Mouse (Mus musculus) embryo, embryonic 9.5 days (tissue): ENCODE data around the gene Bbs2.

Experiments
- DNase-seq: peaks from one replicate; pipeline ENCODE4 v3.0.0-alpha.2; 2017; ENCODE audit errors: extremely low spot score

Gene Bbs2

DNA sequence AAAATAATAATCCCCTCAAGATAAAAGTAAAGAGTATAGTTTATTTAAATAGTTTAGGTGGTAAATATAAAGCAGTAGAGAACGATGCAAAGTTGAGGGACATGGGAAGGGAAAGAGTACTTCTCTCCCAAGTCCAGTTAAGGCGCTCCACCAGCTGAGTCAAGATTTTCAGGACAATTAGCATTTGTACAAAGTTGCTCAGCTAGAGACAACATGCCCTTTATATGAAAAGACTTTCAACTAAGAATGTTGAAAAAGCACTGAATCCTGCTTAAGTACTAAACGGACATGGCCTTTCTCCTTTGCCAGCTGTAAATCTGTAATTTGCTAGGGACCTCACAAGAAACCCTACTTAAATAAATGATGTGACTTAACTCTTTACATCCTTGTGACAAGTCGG lies 268 bp upstream of the Bbs2 start:
- DNase-seq: no peak

DNA sequence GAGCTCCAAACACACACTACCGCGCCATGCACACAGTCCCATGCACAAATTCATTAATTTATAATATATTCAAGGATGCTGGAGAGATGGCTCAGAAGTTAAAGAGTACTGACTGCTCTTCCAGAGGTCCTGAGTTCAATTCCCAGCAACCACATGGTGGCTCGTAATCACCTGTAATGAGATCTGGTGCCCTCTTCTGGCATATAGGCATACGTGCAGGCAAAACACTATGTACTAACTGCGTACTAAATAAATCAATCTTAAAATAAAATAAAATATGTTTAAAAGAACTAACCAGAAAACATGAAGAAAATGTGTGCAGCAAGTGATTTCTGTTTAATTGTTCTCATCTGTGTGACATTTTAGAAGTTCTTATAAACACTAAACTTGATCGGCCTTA lies 4.4 kb downstream of the Bbs2 start:
- DNase-seq: no peak

DNA sequence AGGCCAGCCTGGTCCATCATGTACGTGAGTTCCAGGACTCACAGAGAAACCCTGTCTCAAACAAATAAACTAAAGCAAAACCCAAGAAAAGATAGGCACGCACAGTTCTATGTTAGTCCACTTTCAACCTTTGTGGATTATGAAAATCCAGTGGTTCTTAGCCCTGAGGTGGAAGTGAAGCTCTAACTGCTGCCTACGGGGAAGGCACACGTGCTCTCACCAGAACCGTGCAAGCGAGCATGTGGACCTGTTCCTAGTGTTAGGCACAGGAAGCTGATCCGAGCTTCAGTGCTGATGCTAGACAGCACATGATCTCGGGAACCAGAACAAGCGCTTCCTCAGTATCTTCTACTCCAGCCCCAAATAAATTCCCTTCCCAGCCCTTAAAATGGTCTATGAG lies 5.9 kb downstream of the Bbs2 start:
- DNase-seq: no peak

DNA sequence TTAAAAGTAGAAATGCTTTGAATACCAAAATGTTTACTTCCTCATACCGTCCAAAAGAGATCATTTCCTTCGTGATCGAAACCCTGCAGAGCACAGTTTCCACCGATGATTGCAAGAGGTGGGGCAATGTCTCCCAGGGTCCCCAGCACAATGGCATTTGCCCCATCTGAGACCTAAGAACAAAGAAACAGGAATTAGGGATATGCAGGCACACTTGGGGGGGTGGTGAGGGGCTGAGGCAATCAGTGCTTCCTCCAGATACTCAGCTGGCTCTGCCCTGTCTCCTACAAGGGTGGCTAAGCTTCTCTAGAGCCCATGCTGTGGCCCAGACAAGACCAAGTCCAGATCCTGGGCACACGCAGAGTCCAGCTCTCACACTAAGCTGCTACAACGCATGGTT lies 9.0 kb downstream of the Bbs2 start:
- no peak for DNase-seq

DNA sequence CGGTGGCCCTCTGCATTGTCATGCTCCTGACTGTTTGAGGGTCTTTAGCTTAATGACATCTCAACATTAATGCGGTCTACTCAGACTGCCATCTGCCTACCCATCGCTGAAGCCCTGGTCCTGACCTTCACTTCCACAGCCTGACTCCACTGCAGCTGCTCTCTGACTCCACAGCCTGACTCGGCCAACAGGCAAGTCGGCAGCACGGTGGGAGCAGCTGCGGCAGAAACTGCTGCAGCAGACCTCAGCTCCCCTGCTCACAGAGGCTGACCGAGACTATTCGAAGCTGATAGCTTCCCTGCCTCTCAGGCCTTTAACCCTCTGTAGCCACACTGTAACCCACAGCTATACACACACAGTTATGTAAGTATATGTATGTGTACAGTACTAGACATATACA lies 10.8 kb downstream of the Bbs2 start:
- DNase-seq: no peak

DNA sequence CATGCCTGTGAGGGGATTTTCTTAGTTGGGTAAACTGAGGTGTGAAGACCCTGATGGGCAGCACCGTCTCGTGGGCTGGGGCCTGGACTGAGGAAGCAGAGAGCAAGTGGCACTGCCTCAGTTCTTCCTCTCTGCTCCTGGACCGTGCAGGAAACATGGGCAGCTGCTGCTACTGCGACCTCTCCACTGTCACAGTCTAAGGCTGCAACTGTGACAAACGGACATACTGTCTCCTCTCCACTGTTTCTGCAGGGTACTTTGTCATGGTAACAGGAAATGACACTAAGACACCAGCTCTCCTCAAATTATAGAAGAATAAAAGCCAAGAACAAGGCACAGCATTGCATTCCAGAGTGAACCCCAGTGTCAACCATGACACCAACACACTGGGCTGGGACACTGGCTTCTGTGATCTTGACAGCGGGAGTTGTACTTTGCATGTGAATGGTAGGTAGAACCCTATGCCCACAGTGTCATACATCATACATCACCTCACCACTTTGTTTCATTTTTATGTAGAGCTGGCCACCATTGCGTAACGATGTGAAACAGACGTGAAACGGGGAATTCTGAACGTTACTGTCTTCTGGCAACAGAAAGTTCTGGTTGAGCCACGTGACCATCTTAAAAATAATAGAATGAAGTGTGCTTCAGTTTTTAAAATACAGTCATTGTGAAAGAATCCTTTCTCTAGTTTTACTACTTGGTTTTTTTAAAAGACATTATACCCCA lies 22.1 kb downstream of the Bbs2 start:
- DNase-seq: no peak

DNA sequence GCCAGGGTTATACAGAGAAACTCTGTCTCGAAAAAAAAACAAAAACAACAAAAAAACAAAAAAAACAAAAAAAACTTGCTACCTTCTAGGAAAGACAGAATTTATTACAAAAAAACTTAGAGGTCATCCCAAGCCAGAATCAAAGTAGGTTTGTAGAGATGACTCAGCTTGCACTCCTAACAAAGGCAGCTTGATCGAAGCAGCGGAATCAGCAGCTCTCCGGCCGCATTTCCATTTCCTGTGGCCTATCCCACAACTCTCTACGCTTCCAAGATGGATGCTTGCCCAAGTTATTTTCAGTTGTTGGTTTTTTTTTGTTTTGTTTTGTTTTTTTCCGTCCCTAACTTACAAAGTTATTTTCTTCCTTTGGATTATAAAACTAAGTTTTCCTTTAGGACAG lies 29.9 kb downstream of the Bbs2 start:
- DNase-seq: no peak

DNA sequence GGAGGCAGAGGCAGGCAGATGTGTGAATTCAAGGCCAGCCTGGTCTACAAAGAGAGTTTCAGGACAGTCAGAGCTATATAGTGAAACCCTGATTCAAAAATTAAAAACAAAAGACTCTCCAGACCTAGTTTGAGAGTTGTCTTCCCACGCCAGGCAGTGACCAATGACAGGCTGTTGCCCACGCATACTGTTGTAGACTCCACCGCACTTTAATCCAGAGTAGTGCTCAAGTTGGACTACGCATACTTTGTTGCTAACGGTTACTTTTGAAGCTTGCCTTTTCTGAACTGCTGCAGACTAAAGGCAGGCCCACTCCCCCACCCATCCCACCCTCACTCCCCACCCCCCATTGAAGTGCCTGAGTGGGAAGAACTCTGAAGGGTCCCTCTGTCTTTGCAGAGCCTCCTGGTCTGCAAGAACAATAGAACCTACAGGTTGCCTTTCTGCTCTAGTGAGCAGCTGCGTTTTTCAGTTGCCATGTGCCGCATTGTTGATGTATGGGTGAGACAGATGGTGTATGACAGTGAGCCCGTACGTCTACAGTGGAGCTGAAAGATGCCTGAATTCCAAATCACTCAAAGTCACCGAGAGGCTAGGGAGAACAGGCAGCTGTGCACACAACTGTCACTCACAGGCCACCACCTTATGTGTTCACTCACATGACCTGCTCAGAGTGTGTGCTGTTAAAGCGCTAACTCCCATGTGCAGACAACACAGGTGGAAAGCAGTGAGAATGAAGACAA lies 32.4 kb downstream of the Bbs2 start:
- peak; percentile 19 for DNase-seq

DNA sequence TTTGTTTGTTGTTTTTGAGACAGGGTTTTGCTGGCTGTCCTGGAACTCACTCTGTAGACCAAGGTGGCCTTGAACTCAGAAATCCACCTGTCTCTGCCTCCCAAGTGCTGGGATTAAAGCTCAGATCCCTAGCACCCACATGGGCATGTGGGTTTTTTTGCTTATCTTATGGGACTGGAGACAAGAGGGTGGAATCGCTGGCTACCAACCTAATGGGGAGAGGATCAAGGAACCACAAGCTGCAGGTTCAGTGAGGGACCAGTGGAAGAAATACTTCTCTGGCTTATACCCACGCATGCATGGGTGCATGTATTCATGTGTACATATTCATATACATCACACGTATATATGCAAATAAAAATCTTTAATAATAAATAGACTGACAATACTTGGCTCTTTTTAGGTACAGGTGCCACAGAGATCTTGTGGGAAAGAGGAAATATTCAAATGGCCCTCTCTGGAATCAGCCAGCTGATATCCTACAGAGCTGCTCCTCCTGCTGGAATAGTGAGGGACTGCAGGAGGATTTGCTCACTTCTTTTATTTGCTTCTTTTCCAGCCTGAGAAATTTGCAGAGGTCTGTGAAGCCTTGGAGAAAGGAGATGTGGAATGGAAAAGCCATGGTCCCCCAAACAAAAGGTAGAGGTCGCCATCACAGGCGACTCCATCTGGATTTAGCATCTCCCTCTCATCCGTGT lies 41.4 kb downstream of the Bbs2 start:
- DNase-seq: peak; percentile 29

DNA sequence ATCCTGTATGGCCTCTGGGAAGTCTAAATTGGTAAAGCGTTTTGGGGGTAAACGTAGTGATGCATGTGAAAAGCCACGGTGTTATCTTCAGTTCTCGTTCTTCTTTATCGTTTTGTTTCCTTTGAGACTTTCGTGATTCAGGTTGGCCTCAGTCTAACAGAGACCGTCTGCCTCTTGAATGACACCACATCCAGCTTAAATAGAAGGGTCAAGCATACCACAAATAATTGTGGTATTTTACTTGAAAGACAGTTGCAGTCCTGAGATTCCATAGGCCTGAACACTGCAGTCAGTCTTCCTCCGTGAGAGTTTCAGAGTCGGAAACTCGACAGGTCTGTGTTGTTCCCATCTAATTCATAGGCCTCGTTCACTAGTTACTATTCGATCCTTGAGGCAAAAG lies 46.0 kb downstream of the Bbs2 start:
- no peak for DNase-seq

DNA sequence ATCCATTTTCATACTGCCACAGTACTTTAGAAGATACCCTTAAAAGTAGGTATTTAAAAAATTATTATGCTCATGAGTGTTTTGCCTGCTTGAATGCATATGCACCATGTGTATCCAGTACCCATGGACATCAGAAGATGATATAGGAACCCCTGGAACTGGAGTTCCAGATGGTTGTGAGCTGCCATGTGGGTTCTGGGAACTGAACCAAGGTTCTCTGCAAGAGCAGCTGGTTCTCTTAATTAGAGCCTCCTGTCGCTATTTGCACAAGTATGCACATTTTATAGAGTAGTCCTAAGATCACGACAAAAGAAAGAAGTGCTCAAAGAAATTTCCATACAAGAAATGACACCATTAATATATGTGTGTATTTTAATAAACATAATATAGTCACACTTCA lies 50.9 kb downstream of the Bbs2 start:
- no peak for DNase-seq

DNA sequence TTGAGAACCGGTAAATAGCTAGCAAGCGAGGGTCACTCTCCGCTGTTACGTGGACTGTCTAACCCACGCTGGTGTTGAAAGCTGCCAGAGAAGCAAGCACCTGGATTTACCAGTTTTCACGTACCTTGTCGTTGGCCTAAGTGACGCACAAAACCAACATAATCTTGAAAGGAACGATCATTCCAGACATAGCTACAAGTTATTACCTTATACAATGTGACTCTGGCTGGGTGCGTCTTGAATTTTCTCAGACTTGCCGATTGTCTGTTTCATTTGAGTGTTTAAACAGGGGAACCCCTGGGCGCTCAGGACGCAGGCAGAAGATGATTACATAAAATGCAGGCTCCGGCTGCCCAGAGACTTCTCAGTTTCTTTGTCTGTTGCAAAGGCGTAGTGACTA lies 60.9 kb downstream of the Bbs2 start:
- DNase-seq: no peak

DNA sequence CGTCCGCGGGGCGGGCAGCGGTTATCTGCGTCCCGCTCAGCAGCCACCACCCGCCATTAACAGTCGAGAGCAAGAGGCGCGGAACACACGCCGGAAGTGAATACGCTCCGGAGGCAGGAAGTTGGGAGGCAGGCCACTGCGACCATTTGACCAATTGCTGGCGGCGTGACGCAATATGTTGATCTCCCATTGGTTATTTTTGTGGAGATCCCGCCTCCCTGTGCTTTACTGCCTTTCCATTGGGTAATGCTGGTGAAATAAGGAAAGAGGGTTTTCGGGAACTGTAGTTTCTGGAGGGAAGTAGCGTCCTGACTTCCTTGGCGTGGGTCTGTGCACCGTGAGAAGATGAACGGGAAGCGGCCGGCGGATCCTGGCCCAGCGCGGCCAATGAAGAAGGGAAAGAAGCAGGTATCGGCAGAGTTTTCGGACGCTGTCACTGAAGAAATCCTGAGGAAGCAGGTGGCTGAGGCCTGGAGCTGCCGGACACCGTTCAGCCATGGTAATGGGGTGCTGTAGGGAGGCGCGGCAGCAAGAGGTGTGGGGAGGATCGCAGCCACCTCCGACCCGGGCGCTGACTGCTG lies 61.7 kb downstream of the Bbs2 start, which contains the start of the genes Nudt21 and Ogfod1:
TSS of gene Nudt21 (minus strand) at position 88 of the 581 bp plus-strand sequence.
TSS of gene Ogfod1 (plus strand) at position 255 of the 581 bp plus-strand sequence.
- DNase-seq: peak; percentile 97

DNA sequence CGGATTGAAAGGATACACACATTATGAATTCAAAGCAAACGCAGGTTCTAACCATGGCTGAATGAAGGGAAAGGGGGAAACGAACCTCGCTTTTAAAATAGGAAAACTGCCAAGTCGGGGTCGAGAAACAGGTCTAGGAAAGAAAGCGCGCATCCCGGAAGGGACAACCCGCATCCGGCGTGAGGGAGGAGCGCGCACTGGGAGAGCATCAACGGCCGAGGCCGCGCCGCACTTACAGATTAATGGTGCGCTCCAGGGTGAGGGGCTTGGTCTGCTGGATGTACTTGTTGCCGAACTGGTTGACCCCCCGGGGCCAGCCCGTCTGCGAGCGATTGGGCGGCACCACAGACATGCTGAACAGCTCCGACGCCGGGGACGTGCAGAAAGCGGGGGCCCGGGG lies 62.2 kb downstream of the Bbs2 start:
- peak; percentile 73 for DNase-seq

DNA sequence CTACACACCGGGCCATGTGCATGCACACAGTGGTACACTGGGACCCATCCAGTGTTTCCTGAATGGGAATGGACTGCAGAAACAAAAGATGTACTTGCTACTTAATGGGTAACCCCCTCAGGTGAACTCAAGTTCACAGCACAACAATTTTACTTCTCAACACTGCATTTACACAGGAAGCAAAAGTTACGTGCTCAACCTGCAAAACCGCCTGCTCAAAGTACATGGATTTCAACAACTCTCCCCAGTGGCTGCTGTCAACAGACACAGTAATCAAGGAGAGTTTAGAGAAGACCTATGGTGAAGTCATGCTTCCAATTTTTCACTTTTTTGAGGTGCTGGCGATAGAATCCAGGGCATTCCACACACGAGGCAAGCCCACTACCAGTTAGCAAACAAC lies 63.5 kb downstream of the Bbs2 start:
- DNase-seq: no peak

DNA sequence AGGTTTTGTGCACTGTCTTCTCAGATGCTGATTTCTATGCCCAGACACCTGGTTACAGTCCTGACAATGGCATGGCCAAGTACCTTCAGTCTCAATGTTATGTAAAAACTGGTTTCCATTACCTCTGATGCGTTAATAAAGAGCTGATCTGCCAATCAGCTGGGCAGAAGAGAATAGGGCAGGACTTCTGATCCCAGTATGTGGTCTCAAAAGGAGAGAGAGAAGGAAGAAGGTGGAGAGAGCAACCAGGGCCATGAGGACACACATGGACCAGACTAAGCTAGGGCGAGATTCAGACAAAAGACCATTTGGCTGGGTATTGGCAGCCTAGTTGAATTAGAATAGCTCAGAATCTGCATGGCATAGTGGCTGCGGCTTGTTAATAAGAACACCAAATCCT lies 65.1 kb downstream of the Bbs2 start:
- DNase-seq: no peak

DNA sequence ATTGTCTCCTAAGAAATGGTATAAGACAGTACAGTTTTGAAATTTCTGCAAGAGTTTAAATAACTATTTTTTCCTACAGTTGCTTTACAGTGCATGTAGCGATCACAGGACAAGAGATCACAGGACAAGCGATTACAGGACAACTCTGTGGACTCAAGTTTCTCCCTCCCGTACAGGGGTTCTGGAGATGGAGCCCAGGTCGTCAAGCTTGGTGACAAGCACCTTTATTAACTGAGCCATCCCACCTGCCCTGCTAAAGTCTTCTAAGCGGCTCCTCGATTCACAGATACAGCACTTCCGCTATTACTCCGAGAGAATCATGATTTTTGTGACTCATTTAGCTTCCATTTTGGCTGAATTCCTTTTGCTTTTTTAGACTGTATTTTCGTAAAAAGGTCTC lies 69.0 kb downstream of the Bbs2 start:
- DNase-seq: no peak

DNA sequence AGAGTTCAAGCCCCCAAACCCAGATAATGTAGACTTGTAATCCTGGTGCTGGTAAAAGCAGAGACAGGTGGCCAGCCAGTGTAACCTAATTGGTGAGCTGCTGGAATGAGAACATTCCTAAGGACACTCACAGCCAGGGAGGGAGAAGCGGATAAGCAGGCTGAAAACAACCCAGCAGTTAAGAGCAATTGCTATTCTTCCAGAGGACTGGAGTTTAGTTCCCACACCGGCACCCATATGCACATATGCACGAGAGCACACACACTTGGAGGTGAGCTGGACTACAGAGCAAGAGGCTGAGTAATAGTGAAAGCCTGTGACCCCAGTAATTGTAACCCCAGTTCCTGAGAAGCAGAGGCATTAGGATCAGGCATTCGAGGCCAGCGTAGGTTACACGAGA lies 74.8 kb downstream of the Bbs2 start:
- DNase-seq: no peak
